Mouse (Mus musculus): ENCODE data around the gene Creb3l1.
A peak's percentile ranks its signal among the peaks of the same experiment; 100 is the strongest.

Creb3l1 gene

DNA sequence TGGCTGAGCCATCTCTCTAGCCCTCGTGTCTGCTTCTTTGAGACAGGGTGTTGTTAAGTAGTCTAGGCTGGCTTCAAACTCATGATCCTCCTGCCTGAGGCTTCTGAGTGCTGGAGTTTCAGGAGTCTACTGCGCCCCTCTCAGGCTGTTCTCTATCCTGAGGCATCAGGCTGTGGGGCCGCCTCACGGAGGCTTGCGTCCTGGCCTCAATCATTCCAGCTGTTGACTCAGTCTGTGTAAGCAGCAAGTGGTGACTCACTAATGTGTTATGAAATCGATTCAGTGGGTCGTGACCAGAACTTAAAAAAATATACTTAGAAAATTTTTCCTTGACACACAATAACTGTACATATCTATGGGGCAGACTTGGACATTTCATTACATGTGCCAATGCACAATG is 19.7 kb downstream of the Creb3l1 start:
- DNase-seq (ENCODE audit: low read depth, low spot score): no peak

DNA sequence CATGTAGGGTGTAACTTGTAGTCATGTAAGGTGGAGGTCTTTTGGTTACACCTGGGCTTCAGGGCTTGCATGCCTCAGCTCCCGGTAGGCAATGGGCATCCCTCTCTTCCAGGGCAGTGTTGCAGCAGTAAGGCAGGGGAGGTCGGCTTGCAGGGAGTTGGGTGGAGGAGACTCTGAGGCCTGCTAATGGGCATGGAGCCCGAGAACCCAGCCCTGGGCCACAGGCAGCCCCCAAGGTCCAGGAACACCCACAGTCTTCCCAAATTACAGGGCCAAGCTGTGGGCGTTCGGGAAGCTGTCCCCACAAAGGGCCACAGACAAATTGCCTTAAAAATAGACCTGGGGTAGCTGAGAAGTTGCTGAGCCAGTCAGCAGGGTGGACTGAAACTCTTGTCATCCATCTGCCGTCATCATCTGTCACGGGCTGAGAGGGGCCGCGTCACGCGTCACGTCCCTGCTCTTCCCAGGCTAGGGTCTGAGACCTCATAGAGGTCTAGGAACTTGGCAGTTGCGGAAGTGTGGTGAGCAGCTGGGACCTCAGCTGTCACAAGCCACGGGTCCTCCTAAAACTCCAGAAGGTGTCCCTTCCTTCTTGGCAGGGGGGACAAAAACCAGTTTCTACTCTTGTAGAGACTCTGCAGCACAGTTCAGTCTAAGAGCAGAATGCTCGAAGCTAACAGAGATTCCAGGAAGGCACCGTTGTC is 26.2 kb downstream of the Creb3l1 start:
- no peak for DNase-seq (ENCODE audit: low read depth, low spot score)

DNA sequence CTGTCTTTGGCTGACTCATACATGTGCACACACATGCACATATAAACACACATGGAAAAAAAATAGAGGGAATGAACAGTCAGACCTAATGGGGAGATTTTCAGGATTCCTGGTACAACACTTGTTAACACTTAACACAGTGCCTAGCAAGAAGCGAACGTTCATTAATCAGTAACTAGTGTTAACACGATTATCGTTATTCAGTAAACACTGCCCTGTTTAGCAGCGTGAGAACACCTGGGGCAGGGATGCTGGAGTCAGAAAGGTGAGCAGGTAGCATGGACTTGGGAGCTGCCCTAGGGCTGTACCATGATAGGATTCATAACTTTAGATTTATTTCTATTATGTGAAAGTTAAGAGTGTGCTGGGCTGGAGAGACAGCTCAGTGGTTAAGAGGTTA is 28.3 kb downstream of the Creb3l1 start:
- DNase-seq (ENCODE audit: low read depth, low spot score): no peak

DNA sequence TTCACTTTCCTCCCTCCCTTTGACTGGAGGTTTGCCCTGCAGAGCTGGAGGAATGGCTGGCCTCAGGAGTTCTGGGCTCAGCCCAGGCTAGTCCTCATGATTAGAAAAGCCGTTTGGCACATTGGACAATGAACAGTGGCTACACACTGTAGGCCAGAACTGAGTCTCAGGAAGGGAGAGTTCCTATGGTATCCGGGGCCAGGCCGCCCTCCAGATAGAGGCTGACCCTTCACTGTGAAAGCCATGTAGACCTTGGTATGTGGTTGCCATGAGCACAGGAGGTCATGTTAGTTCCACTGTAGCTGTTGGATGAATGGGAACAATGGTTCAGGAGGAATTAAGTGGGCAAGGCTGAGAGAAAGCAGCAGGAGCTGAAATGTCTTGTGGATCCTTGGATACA is 30.9 kb downstream of the Creb3l1 start:
- no peak for DNase-seq (ENCODE audit: low read depth, low spot score)

DNA sequence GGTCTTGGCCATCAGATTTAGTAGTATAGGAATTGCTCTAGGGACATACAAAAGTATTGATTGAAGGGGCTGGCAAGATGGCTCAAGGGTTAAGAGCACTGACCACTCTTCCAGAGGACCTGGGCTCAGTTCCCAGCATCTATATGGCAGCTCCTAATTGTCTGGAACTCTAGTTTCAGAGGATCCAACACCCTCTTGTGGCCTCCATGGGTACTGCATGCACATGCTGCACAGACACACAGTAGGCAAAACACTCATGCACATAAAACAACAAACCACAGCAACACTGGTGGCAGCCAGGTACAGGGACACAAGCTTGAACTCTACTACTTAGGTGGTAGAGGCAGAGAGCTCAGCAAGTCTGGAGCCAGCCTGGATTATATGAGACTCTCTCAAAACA is 34.6 kb downstream of the Creb3l1 start:
- no peak for DNase-seq (ENCODE audit: low read depth, low spot score)

DNA sequence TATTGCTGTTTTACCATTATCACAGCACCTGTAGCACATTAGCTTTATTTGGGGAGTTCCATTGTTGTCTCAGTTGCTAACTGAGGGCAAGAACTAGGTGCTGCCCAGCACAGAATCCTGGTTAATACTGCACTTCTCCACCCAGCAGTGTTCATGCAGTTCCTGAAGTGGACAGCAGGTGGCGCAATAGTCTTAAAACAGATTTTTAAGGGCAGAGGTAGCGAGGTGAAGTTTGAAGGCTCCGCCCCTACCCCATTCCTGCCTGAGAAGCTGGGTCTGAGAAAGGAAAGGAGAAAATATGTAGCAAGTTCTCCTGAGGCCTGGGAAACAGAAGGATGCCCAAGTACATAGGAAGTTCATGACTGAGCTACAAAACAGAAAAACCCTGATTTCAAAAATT is 36.8 kb downstream of the Creb3l1 start:
- peak; percentile 81 for DNase-seq (ENCODE audit: low read depth, low spot score)

DNA sequence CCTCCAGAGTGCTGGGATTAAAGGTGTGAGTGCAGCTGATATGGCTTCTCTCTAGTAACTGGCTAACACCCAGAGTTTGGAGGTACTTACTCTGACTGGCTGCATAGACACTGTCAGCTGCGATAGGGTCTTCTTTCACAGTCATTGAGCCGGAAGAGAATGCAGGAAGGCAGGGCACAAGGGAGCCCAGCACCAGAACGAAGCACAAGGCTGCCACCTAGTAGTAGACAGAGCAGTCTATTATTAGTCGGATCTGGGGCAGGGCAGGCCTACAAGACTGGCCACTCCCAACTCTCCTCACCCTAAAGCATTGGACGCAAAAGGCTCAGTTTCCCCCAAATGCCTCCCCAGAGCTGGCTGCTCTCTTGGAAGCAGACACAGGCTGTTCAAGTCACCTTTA is 38.2 kb downstream of the Creb3l1 start:
- no peak for DNase-seq (ENCODE audit: low read depth, low spot score)

DNA sequence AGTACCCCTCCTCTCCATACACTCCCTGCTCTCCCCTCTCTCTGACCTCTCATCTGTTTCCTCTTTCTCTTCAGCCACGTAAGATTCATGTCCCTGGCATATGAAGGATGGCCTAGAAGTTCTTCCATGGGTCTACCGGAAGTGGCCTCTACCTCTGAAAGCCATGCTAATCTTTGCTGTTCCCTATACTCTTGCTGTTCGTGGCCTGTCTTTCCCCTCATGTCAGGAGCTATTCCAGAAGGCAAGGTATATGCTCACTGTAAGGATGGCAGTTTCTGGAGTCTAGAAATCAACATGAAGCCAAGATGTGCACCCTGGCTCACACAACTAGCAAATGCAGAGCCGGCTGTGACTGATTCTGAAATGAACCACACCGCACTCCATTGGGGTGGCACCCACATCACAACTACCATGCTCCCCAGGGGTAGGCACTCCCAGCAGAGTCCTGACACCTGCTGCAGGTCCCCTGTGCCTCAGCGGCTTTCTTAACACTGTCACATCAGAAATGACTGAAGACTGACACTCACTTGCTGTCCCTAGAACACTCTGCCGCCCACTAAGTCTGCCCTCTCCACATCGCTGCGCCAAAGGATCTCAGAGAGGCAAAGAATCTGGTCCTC is 39.3 kb downstream of the Creb3l1 start:
- no peak for DNase-seq (ENCODE audit: low read depth, low spot score)

DNA sequence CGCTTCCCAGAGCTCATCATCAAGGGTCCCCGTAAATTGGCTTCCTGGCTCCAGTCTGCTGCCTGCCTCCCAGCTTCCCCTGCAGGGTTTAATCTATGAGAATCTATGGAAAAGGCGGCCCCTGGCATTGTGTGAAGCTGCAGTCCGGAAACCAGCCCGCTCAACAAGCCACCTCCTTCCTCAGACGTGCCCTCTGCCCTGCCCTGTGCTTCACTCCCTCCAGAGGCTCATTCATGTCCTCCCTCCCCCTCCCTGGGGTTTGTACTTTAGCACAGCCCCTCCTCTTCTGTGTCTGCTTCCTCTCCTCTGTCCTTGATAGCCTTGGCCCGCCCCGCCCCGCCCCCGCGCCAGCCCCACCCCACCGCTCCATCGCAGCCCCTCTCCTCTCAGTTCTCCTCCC is 39.9 kb downstream of the Creb3l1 start:
- peak; percentile 67 for DNase-seq (ENCODE audit: low read depth, low spot score)

DNA sequence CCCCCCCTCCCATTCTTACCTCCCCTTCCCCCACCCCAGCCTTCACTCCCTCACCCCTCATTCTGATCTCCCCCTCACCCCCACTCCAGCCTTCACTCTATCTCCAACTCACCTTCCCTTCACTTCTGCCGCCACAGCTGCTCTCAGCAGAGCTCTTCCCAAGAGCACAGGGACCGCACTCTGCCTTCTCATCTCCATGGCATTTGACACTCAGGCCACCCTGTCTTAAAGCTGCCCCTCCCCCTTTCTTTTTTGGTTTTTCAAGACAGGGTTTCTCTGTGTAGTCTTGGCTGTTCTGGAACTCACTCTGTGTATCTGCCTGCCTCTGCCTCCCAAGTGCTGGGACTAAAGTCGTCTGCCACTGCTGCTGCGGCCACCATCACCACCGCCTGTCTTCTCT is 43.5 kb downstream of the Creb3l1 start:
- no peak for DNase-seq (ENCODE audit: low read depth, low spot score)

DNA sequence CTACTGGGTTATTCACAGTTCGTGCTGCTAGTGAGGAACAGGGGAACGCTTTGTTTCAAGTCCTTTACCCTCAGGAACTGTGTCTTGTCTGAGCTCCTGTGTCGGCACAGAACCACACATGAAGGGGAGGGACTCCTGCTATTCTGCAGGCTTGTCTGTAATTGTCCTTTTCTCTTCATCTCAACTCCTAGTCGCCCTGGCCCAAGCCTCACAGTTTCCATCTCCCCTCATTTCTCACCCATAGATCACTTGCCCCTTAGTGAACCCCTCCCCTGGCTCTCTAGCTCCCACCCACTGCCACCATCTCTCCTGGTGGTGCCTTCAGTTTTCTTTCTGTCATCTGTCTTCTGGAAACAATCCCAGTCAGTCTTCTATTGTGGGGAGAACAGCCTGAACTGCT is 44.1 kb downstream of the Creb3l1 start:
- DNase-seq (ENCODE audit: low read depth, low spot score): no peak

DNA sequence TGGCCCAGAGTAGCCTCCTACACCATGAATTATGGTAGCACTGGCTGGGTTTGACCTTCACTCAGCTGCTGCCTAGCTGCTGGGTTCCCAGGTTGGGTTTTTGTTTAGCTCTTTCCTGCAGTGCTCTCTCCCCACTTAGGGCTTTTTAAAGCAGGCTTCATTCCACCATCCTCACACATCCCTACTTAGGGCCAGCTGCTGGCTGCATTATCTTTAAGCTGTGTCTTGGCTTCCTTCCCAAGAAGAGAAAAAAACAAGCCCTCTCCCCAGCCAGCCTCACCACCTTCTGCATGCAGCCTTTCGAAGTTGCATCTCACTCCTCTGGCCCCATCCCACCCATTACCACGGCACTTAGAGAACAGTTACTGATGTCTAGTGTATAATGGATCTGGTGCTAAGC is 45.8 kb downstream of the Creb3l1 start:
- DNase-seq (ENCODE audit: low read depth, low spot score): no peak

DNA sequence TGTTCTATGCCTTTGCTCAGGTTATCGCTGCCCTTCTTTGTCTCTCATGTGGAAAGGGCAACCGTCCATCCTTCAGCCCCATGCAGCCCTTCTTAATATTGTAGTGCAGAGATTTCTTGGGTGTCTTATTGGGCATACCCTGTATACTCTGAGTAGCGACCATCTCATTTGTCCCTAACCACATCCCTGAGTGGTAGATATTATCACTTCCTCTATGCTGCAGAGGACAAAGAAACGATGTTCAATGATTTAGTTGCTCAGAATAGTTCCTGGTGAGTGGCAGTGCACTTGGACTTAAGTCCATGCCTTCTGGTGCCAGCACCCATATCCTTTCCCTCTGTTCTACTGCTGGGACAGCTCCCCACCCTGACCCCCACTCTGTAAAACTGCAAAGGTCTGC is 46.3 kb downstream of the Creb3l1 start:
- no peak for DNase-seq (ENCODE audit: low read depth, low spot score)

DNA sequence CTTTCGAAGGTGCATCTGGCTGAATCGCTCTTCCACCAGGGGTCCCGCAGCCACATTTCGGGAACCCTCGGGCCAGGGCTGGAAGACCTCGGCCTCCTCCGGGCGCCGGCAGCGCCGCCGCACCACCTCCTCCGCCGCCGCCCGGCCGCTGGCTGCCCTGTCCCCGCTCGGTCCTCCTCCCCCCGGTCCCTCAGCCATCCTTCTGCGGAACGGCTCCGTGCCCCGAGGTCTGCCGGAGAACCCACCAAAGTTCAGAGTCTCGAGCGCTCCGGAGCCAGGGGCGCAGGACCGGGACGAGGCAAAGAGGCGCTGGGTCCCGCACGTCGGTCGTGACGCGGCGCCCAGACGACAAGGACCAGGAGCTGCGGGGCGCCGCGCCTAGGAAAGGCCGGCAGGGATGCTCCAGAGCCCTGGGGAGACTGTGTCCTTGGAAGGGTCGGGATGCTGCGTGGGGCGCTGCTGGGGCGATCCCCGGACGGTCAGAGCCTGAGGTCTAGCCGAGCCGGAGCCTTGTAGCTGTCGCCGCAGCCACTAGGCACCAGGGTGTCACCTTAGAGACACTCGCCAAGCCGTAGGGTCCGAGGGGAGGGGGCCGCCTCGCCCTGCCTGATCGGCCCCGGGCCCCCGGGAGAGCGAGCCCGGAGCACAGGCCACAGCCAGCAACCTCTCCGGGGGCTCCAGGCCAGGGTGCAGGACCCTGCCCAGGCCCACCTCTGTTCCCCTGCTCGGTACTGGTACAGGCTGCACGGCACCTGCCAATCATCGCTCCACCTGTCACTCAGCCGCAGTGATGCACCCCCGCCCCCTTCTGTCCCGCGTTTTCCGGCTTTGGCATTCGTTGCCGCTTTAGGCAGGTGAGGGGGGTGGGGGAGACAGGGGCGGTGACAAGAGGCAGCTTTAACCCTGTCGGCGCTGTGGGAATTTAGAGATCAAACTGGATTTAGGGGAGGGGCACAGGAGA is 48.4 kb downstream of the Creb3l1 start, which contains the start of gene Dgkz:
Gene Dgkz, minus strand, starts transcription at position 284 of the 961 bp plus-strand sequence.
- no peak for DNase-seq (ENCODE audit: low read depth, low spot score)

DNA sequence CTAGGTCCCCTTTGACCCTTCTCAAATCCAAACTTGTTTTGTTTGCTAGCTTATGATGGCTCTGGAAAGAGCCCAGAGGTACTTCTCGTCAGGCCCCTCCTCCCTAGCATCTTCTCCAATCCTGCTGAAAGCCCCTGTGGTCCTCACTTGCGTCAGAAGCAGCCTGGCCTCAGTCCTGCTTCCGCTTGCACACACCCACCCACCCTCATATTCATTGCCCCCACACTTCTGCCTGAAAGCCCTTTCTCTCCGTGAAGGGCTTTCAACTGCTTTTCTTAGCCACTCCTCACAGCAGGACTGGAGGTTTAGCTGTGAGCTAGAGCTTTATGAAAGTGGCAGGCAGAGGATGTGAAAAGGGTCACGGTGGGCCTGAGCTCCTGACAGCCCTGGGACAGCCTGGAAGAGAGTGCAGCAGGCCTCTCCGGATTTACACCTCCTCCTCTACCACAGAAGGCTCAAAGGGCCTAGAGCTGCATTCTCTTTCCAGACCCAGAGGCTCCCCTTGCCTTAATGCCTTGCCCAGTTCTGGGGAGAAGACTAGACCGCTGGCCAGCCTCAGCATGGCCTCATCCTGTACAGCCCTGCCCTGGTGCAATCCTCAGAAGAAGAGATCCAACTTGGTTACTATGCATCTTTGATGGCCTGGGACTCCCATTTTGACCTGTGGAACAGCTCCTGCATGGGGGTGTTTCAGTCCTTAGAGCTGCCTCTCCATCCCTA is 50.7 kb downstream of the Creb3l1 start:
- no peak for DNase-seq (ENCODE audit: low read depth, low spot score)

DNA sequence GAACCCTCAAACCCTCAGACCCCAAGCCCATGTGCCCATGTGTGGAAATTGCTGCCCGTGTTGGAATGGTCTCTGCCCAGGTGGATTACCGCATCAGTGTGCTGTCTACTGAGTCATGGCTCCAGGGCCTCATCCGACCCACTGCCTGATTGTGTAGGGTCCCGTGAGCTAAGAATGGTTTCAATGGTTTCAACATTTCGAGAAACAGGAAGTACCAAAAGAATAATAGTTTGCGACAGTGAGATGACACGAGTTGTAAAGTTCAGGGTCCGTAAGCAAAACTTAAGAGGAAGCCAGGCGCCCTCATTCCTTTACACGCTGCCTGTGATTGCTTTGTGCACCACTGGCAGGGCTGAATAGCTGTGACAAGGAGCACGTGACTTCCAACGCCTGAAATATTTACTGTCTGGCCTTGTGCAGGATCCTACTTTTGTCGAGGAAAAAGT is 52.2 kb downstream of the Creb3l1 start:
- DNase-seq (ENCODE audit: low read depth, low spot score): no peak

DNA sequence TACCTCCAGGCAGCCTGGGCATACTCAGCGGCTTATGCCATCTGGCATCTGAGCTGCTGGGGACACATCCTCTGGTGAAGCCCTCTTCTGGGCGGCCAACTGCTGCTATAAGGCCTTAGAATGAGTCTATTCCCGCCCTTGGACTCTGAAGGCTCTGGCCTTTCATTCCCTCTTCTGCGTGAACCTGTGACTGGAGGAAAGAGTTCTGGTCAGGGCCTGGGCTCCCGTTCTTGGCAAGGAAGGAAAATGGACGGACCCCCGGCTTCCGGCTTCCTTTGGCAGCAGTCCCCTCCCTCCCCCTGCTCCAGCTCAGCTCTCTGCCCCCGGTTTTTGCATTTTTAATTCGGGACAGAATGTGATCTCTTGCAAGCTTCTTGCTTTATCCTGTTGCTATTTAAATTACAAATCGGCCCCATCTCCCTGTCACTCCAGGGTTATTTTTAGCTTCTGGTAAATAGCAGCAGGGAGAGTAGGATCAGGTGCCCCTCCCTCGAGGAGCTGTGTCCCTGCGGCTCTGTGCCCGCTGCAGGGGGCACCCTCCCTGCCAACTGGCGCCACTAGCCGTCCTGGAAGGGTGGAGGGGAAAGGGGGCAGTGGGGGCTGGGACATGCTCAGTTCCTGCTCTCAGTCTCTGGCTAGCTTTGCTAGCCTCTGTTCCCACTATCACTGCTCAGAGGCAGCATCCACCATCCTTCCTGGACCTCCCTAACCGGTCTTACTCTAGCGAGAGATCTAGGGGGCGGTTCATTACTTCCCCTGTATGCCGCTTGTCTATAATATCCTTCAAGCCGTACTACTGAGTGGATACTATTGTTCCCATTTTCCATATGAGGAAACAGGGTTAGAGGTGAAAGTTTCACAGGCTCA is 52.8 kb downstream of the Creb3l1 start:
- DNase-seq (ENCODE audit: low read depth, low spot score): no peak

DNA sequence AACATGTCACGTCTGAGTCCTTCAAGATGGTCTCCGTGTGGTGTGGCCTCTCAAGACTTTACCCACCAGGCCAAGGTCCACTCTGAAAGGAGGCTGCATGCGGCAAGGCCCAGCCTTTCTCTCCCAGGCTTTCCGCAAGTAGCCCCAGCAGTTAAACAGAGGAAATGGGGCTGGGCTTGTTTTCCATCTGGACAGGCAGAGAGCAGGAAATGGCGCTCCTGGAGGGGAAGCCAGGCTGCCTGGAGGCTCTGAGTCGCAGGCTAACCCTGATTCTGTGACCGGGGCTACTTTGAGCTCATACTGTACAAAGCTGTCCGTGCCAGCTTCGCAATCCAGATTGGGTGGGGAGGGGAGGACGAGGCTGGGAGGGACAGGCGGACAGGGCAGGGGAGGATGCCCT is 56.3 kb downstream of the Creb3l1 start:
- DNase-seq (ENCODE audit: low read depth, low spot score): no peak

DNA sequence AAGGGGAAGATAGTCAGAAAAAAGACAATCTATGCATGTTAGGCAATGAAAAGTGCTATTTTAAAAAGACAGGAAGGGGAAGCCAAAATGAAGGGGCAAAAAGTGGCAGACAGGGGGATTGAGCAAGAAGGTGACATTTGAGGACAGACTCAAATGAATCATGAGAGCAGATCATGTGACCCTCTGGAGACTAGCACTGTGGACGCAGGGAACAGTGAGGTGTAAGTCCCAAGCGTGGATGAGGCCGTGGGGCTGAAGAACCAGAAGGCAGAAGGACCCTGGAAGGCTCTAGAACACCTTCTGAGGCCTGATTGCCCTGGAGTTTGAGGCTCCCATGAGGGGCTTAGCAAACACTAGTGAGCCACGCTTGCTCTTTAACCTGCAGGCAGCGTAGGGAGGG is 57.9 kb downstream of the Creb3l1 start:
- DNase-seq (ENCODE audit: low read depth, low spot score): no peak

DNA sequence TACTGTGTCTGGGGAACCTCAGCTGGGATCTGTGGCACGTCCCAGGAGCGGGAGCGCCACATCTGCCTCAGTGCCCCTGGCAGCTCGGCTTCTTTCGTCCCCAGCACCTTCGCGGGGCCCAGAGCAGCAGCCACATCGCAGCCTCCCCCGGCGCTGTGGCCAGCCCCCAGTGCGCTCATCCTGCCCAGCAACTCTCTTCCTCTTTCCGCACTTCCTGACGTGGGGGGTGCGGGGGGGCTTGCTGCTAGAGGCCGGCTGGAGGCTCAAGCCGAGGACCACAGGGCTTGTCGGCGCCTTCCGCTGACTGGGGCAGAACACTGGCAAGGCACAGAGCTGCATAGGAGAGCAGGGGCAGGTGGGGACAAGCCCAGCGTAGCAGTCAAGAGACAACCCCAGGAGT is 58.9 kb downstream of the Creb3l1 start:
- DNase-seq (ENCODE audit: low read depth, low spot score): no peak
